Mouse (Mus musculus): Measurements from ENCODE around the gene Rogdi.

The Rogdi gene

GRCm38 (mm10) chr16:5013054-5013838 is at the start of gene Rogdi:
TSS of gene Rogdi (minus strand) at chr16:5013553.
- DNase-seq (ENCODE audit: low read depth, low spot score) = peak; percentile 98

DNA sequence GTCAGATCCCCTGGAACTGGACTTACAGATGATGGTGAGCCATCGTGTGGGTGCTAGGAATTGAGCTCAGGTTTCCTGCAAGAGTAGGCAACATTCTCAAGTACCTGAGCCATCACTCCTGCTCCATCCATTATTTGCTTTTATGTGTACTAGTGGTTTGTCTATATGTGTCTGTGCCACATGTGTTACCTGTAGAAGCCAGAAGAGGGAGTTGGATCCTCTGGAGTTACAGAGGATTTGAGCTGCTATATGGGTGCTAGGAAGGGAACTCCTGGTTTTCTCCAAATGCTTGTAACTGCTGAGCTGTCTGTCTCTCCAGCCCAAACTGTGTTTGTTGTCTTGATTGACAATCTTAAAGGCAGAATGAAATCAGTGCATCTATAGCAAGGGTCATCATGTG is 44.8 kb upstream of the Rogdi start:
- DNase-seq (ENCODE audit: low read depth, low spot score) = no peak

DNA sequence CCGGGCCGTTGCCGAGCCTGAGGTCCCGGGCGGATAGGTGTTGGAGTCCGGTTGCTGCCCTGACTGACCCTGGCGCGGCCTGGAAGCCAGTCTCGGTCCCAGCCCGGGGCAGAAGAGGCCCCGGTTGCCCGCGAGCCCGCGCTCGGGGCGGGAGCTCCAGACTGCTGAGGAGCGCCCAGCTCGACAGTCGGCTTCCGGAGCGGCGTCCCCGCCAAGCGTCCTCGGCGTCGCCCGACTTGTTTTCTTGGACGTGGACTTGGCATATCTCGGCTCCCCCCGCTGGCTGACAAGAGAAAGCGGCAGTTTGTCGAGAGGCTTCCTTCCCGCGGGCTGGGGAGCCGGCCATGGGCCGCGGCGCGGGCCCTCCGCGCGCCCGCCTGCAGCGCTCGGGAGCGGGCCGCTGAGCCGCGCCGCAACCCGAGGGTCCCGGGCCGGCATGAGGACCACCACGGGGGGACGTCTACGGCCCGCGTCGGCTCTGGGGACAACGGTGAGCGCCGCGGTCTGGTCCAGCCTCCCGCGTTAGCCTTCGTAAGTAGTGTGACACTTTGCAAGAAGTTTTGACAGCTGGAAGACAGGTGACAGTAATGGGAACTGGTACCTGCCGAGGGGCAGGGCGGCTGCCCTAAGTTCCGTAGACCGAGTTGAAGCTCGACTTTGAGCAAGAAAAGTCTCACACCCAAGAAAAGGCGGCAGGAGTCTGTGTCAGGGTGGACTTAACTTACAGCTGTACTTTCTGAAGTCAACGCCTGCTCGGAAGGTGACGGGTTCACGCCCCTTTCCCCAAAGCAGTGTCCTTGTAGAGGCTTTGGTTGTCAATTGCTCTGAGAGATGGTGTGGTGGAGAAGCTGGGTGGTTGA is 37.1 kb upstream of the Rogdi start:
- DNase-seq (ENCODE audit: low read depth, low spot score) = peak; percentile 43

GRCm38 (mm10) chr16:5049774-5050234 is 36.5 kb upstream of the Rogdi start, which contains the start of the genes Glyr1 and Ubn1:
TSS of gene Glyr1 (minus strand) at chr16:5049863.
TSS of gene Ubn1 (plus strand) at chr16:5050057.
- peak; percentile 98 for DNase-seq (ENCODE audit: low read depth, low spot score)

- no peak for DNase-seq (ENCODE audit: low read depth, low spot score)
Observed at GRCm38 (mm10) chr16:5049182-5049773, 35.9 kb upstream of the Rogdi start.

DNA sequence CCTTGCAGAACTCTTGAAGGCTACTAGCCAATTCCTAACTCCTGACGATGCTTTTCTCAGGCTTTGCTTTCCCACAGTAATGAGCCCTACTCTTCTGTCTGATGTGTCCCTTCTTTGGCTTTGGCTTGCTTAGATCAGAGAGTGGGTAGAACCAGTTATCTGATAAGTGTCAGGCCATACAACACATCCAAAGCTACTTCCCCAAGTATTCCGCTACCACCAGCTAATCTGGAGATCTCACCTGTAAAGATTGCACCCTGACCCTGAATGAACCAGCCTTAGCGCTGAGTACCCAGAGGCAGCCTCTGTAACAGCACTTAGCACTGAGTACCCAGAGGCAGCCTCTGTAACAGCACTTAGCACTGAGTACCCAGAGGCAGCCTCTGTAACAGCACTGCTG is 32.0 kb upstream of the Rogdi start:
- DNase-seq (ENCODE audit: low read depth, low spot score) = no peak

DNA sequence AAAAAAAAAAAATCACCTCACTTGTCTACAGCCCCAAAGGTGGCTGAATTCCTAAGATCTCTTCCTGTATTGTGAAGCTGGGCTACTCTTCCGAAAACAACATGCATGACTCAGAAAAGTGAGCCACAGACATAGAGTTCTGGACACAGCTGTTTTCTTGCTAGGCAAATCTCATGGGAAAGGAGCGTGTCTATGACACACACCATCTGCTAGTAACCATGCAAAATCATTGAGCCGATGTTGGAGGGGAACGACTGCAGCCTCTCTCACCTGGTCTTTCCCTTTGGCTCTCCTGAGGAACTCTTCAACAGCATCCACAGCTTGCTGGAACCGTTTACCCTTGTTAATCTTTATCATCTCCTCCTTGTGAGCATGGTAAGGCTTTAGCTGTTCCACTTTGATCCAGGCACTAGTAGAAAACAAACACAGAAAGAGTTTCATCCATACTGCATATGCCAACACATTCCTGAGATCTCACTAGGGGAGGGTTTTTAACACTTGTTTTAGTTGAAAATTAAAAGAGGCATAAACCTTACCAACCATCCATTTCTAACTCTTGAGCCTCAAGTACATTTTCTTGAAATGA is 23.4 kb upstream of the Rogdi start:
- DNase-seq (ENCODE audit: low read depth, low spot score) = no peak

DNA sequence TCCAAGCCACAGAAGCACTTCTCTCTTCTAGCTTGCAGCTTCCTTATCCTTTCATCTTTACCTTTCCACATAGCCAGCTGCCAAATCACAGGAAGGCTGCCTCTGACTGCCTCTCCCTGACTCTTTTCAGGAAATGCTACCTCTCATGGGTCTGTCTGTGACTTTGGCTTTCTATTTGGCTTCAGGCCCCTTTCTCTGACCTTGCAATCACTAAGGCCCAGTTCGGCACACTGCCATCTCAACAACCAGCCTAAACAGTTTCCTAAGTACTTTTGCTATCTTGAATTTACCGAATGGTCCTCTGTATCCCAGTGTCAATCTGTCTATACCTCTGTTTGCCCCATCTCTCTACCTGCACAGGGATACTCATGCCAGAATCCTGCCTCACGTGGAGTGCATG is 22.2 kb upstream of the Rogdi start:
- DNase-seq (ENCODE audit: low read depth, low spot score) = no peak

GRCm38 (mm10) chr16:5029847-5030246 is 16.5 kb upstream of the Rogdi start:
- no peak for DNase-seq (ENCODE audit: low read depth, low spot score)

DNA sequence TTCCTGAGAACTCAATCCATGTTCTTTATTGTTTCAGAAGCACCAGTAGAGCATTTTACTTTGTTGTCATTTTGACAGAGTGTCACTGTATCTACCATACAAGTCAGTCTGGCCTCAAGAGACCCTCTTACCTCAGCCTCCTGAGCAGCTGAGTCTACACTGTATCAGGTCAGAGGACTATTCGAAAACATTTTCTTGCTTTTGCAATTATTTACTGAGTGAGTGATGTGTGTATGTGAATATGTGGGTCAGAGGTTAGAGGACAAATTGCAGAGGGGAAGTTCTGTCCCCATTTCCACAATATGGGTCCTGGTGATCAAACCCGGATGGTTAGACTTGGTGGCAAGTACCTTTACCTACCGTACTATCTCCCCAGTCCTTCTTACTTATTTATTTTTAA is 10.7 kb upstream of the Rogdi start:
- DNase-seq (ENCODE audit: low read depth, low spot score) = no peak

GRCm38 (mm10) chr16:5014578-5014977 is 1.2 kb upstream of the Rogdi start:
- no peak for DNase-seq (ENCODE audit: low read depth, low spot score)

DNA sequence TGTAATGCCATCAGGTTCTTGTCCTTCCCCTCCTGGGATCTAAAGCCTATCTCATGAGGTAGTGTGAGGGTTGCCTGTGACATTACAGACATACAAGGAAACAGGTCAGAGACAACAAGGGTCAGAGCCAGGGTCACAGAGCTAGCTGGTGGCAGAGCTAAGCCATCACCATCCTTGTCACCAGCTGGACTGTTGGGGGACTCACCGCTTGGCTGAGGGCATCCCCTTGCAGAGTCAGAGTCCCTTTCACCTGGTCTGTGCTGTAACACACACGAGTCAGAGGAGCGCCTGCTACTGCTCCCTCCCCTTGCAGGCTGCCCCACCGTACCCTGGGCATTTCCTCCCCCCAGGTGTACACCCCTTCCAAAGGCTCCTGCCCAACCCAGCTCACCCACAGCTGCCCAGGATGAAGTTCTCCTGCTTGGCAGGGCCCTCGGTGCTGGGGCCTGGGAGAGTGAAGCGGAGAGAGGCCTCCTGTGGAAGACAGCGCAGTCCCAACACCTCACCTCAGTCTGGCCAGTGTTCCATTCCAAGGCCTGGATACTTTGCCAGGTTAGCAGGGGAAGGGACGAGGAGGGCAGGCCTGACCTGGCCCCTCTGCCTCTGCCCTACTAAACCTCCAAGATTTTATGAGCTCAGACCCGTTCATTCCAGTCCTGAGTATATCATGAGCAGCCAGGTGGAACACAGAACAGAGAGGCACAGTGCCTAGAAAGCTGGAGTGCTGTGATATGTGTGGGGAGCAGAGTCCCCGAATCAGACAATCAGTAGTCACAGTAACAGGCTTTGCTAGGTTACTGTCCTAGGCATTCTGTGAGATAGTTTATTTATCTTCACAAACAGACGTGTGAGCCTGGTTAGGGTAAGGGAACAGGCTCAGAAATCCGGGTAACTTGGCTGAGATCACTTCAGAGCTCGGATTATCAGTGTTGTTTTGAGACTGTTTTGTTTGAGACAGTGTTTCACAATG is 1.0 kb downstream of the Rogdi start:
- no peak for DNase-seq (ENCODE audit: low read depth, low spot score)

DNA sequence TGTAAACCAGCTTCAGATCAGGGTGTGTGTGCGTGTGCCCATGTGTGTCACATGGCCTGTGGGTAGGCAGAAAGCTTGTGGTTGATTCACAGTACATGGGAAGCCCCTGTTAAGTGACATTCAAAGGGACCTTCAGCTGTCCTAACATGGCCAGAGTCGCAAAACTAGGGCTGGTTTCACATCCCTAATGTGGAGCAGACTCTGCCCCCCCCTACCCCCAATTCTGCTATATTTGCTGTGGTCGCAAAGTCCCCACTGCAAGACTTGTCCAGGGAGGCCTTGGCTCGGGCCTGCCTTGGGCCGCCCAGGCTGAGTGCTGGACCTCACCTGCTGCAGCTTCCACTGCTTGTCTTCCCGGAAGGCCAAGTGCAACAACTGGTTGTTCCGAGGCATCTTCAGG is 2.1 kb downstream of the Rogdi start:
- DNase-seq (ENCODE audit: low read depth, low spot score) = no peak

DNA sequence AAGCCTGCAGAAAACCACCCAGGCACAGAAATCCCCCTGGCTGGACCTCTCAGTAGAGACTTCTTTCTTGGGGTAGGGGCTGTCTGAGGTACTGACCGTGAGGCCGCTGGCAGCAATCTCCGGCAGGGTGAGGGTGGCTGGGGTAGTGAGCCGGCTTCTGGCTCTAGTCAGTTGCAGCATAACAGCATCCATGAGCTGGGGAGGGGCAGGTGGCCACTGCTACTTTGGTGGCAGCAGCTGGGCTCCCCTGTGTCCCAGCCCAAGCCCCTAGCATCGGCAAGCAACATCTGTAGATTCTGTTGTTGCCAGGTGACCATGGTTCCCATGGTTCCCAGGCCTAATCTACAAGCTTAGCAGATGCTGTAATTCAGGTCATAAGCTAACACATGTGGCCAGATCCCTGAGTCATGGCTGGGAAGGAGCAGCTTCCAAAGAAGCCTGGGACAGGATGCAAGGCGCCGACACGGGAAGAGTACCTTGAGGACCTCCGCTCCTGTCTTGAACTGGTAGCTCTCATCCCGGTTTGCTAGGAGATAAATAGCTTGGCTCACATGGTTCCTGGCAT is 2.9 kb downstream of the Rogdi start:
- DNase-seq (ENCODE audit: low read depth, low spot score) = no peak

GRCm38 (mm10) chr16:5008076-5008475 is 5.3 kb downstream of the Rogdi start:
- DNase-seq (ENCODE audit: low read depth, low spot score) = no peak

DNA sequence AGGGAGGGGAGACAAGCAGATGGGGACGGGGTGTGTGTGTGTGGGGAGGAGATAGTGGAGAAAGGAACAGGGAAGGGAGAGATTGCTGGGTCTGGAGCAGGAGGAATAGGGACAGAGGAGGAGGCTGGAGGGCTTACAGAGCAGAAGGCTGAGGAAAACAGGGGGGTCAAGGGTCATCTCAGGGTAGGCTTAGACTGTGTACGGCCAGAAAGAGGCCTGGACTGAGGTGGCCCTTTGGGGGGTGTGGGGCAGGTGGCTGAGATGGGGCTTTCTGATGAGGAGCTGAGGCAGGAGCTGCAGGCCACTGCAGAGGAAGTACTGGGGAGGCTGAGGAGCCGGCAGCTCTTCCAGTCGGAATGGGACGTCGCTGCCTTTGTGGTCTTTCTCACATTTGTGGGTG is 5.9 kb downstream of the Rogdi start:
- DNase-seq (ENCODE audit: low read depth, low spot score) = no peak

DNA sequence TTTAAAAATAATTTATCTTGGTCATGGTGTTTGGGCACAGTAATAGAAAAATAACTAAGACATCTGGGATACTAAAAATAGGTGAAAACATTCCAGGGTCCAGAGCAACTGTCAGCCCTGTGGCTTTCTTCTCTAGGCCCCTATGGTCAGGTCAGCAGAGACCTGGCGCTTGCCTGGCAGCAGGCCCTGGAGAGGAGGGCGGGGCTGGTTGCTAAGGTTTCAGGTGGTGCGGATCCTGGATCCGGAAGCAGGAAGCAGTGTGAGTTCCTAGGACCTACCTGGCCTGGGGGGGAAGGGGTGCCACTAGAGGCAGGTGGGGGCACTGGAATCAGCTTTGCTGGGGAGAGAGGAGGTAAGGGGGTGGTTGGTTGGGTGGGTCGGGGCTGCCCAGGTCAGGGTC is 6.3 kb downstream of the Rogdi start, which contains the start of gene Smim22:
TSS of gene Smim22 (plus strand) at position 222 of the 400 bp plus-strand sequence.
- no peak for DNase-seq (ENCODE audit: low read depth, low spot score)

GRCm38 (mm10) chr16:5000611-5001010 is 12.7 kb downstream of the Rogdi start:
- DNase-seq (ENCODE audit: low read depth, low spot score) = no peak

- no peak for DNase-seq (ENCODE audit: low read depth, low spot score)
Observed at GRCm38 (mm10) chr16:4998984-4999383, 14.4 kb downstream of the Rogdi start.

- no peak for DNase-seq (ENCODE audit: low read depth, low spot score)
Observed at GRCm38 (mm10) chr16:4997553-4997952, 15.8 kb downstream of the Rogdi start, which contains the start of gene Sept12. TSS of gene Sept12 (minus strand) at chr16:4997852.

Measured in brain, embryonic 18.5 days (tissue).